Mouse (Mus musculus) testis, postnatal 10 days (tissue): ENCODE results near the gene Mxi1.

Experiments used
- DNase-seq: peaks from one replicate; pipeline ENCODE4 v3.0.0; 2021; ENCODE audit warnings: low spot score

Mxi1 gene

GRCm38 (mm10) chr19:53423816-53424465 is 113.6 kb downstream of the Mxi1 start:
- DNase-seq, result no peak

- DNase-seq, result no peak
Observed at GRCm38 (mm10) chr19:53424629-53425028, 114.3 kb downstream of the Mxi1 start.
